Mouse (Mus musculus) ES-E14 (cell line): ENCODE data around the gene Dnajb13.

Experiments used
- CHD2 ChIP-seq: IDR thresholded peaks from 2 replicates; pipeline ENCODE4 v1.6.1; 2014; ENCODE audit warnings: mild to moderate bottlenecking, low read depth, low read length, inconsistent platforms
- HCFC1 ChIP-seq: IDR thresholded peaks from 2 replicates; pipeline ENCODE4 v1.6.1; 2012; ENCODE audit warnings: low read length, inconsistent platforms, borderline replicate concordance; ENCODE audit not compliant: insufficient read depth
- MAFK ChIP-seq: IDR thresholded peaks from 2 replicates; pipeline ENCODE4 v1.6.1; 2014; ENCODE audit warnings: mild to moderate bottlenecking, low read depth, low read length, inconsistent platforms; ENCODE audit not compliant: insufficient read depth
- ZNF384 ChIP-seq: IDR thresholded peaks from 2 replicates; pipeline ENCODE4 v1.6.1; 2012; ENCODE audit warnings: low read depth, low read length, inconsistent platforms

DNA sequence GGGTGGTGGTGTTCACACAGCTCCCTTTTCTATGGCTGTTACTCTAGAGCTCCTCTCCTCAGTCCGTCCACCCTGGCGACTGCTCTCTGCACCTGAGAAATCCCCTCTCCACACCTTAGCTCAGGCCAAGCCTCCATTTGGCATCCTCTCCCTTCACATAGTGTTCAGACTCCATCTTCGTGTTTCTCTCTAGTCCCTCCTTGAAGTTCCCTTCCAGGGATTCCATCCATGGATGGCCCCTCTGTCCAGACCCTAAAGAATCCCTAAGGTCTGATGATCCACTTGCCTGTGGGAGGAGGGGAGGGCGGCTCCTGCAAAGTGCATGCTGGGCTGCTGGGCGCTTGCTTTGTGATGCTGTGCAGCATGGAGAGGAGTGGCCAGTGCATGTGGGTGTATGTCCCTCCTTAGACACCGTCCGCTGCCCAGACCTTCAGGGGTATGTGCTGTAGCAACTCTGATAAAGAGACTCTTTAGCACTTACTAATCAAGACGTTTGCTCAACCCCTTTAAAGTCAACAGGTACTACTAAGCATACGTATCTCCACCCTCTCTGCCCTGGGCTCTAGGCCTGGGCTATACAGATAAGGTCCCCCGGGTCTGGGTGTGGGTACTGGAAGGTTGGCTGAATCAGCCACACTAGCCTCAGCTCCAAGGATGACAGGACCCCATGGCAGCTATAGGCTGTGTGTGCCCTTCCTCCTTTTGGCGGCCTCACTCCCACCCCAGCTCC lies 47.8 kb downstream of the Dnajb13 start:
- no peak for TF ChIP-seq CHD2
- no peak for TF ChIP-seq ZNF384
- no peak for TF ChIP-seq MAFK
- TF ChIP-seq HCFC1 = no peak
